Mouse (Mus musculus): ENCODE data around the gene Frem3.

Gene Frem3

DNA sequence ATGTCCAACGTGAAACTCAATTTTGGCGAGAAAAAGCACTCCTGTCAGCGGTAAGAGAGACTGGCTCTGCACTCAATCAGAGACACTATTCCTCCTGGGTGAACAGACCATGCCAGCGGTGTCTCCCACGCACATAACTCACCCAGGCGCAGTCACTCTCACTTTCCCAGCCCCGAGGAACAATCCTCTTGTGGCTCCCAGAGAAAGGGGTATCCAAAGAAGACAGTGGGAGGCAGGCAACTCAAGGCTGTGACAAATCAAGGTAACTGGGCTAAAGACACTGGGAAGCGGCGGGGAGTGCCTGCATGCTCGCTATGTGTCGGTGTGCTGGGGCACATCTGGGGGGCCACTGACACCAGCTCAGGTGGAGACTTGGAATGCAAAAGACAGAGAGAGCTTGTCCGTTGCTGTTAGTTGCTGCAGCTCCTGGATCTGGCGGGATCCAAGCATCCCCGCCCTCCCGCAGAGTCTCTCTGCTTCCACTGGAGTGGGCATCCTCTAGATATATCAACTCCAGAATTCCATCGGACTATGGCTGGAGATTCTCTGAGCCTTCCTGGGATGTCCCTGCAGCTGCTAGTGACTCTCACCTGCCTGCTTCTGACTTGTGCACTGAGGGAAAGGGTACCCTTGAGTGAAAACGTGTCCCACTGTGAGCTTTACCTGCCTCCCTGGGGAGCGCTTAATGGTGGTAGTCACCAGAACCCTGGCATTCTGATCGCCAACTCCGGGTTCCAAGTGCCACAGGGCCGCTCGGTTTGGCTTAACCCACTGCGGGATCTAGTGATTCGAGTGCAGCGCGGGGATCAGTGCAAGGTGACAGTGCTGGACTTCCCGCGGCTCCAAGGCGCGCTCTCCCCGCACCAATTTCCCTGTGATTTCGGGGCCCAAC lies at the start of gene Frem3:
Gene Frem3, plus strand, starts transcription at position 532 of the 892 bp plus-strand sequence.
- DNase-seq (ENCODE audit: low spot score in 2 of 2) = no peak

DNA sequence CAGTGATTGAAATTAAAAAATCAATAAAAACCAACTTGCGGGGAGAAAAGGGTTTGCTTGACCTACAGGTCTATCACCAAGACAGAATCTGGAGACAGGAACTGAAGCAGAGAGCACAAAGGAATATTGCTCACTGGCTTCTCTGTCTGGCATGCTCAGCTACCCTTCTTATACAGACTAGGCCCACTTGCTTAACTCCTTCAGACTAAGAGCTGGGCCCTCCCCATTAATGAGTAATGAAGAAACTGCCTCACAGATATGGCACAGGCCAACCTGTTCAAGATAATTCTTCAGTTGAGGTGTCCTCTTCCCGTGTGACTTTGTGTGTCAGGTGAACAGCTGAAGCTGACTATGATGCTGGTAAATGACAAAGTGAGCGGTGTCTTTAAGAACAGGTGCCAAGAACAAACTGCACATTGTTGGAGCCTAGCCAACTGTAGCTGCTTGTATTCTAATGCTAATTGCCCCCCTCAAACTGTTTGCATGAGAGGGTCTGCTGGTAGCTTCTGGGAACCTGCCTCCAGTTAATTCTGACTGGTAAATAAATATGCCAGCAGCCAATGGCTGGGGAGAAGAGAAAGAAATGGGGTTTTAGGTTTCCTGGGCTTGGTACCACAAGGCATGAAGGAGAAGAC lies 46.6 kb upstream of the Frem3 start:
- no peak for DNase-seq (ENCODE audit: low spot score in 2 of 2)

GRCm38 (mm10) chr8:80567471-80567870 lies 43.4 kb upstream of the Frem3 start:
- DNase-seq (ENCODE audit: low spot score in 2 of 2) = no peak

DNA sequence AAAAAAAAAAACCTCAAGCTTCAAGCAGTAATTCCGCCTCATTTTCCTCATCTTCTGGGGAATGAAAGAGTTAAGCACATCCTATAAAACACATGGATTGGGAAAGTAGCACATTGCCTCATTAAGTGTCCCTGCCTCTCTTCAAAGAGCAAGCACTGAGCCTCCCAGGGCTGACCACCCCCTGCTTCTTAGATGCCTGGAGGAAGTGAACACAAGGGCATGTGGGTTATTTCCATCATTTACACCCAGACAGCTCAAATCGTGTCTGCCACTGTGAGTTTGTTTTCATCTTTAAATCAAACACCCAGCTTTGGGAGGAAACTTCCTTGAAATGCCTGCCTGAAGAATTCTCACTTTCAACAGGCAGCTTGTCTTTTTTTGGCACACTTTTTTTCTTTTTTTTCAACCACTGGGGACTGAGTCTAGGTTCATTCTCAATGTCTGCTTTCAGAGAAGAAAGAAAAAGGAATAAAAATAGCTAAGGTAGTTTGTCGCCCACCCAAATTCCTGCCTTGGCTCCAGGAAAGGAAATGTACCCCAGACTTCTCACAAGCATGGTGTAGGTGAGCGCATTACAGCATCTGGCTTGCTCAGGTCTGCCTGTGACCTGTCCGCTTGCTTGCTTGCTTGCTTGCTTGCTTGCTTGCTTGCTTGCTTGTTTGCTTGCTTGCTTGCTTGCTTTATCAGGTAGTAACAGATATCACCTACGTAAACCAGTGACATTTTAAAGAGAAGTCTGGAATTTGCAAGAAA lies 42.5 kb upstream of the Frem3 start:
- DNase-seq (ENCODE audit: low spot score in 2 of 2) = no peak

GRCm38 (mm10) chr8:80572417-80573061 lies 38.3 kb upstream of the Frem3 start:
- DNase-seq (ENCODE audit: low spot score in 2 of 2) = no peak

DNA sequence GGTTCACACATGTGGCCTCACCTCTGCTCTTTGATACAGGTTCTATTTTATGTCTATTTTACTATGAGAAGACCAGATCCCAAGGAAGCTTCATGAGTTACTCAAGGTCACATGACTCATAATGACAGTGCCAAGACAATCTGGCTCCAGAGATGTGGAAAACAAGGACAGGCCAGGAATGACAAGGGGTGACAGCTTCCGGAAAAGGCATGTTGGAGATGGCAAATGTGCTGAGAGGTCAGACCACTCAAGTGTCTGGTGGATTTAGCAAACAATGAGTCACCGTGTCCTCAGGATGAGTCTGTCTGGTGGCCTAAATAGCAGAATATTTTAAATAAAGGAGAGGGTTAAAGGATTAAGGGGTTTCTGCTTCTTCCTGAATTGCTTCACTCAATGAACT lies 33.8 kb upstream of the Frem3 start:
- no peak for DNase-seq (ENCODE audit: low spot score in 2 of 2)

GRCm38 (mm10) chr8:80579038-80579437 lies 31.8 kb upstream of the Frem3 start:
- DNase-seq (ENCODE audit: low spot score in 2 of 2) = no peak

DNA sequence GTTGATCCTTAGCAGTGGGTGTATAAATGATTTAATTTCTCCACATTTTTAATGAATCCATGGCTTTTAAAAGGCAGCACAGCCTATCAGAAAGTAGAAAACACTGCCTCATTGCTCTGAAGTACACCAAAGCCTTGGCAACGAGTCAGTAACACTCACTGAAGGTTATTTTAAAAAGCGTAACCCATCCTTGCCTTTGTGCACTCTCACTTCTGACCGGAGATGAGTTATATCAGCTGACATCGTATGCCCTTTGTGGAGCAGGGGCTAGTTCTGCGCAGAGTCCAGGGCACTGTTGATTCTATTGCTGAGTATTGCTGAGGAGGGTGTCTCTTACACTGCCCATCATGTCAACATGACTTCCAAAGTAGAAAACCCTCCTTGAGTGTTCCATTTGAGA lies 18.3 kb upstream of the Frem3 start:
- DNase-seq (ENCODE audit: low spot score in 2 of 2) = no peak

DNA sequence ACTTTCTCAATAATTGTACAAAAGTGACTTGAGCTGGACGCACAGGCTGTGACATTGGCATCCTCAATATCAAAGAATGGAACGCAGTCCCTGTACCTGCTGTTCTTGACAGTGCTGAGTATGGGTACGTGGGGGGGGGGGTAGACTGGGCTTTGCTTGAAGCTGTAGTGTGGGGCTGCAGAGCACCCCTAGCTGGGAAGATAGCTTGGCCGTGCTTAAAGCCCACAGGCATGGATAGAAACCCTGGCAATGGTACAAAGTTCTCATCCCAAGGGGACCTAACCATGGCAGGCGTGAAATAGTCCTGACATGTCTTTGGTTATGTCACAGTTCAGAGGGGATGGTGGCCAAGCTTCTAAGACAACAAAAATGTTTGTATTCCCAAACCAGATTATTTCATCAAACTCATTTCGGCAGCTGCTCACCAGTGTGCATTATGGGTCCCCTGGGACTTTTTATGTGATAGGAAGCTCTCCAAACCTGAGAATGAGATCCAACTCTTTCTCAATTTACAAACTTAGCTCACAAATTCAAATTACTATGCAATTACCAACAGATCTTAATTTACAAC lies 10.2 kb upstream of the Frem3 start:
- no peak for DNase-seq (ENCODE audit: low spot score in 2 of 2)

- no peak for DNase-seq (ENCODE audit: low spot score in 2 of 2)
Measured at GRCm38 (mm10) chr8:80601886-80602285, 9.0 kb upstream of the Frem3 start.

DNA sequence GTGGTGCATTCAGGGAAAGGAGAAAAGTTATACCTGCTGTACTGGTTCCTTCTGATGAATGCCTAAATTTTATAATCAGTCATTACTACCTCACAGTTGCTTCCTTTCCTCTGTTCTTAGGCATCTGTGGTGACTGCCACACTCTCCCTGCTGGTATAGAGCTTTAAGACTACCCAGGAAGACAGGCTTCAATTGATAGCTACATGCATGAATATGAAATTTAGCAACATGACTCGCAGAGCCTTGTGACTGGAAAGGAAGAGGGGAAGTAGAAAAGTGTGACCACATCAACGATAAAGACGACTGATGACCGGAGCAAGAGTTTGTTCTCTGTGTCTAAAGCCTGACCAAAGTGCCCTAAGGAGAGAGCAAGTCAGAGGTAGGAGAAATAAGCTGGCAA lies 3.8 kb upstream of the Frem3 start:
- no peak for DNase-seq (ENCODE audit: low spot score in 2 of 2)

GRCm38 (mm10) chr8:80611441-80611751 lies 516 bp downstream of the Frem3 start:
- peak; percentile 24 to 27 for DNase-seq (ENCODE audit: low spot score in 2 of 2)

- DNase-seq (ENCODE audit: low spot score in 2 of 2) = no peak
Measured at GRCm38 (mm10) chr8:80619787-80620186, 8.9 kb downstream of the Frem3 start.

DNA sequence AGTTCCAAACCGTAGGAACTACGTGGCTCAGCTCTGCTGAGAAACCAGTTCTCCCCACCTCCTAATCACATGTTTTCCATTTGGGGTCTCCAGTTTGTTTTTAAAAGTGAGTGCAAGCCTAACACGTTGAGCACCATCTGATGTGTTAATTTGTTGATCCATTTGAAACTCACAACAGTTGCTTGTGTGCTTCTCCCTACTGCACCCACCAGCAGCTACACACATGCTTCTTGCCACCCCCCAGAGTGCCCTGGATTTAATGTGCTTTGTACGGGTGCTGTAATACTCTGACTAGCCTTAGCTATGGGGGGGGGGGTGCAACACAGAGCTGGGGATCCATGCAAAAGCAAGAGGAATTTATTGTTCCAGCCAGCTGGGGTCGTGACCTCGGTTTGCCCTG lies 36.5 kb downstream of the Frem3 start:
- DNase-seq (ENCODE audit: low spot score in 2 of 2) = no peak

GRCm38 (mm10) chr8:80657639-80658038 lies 46.8 kb downstream of the Frem3 start:
- no peak for DNase-seq (ENCODE audit: low spot score in 2 of 2)

DNA sequence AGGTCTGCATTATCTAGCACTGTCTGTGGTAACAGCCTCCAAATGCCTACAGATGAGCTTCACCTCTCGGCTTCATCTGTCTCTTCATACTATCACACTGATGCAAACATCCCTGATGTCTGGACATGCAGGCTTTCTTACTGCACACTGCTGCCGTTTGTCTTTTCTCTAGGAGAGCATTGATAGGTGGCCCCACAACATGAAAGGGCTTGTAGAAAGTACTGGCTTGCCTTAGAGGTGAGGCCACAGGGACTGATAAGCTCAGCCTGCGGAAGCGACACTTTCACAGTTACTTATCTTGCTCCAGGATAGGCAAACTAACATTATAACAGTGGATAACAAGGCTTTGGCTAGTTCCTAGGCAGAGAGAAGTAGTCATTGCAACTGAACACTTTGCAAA lies 50.2 kb downstream of the Frem3 start:
- DNase-seq (ENCODE audit: low spot score in 2 of 2) = no peak

DNA sequence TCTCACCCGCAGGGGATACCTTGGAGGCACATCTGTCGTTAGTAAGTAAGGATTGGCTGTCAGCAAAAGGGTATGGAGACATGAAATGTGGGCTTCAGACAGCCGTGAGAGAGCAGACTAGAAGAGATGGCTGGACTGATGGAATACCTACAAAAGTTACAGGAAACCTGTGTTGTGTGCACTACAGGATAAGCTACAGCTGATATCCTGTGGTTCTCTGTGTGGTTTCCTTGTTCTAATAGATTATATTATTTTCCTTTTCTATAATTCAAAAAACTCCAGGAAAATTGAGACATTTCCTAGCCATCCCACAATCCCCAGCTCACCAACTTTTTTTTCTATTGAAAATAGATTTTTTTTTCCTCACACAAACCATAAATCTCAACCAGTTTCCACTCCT lies 52.6 kb downstream of the Frem3 start:
- DNase-seq (ENCODE audit: low spot score in 2 of 2) = no peak

DNA sequence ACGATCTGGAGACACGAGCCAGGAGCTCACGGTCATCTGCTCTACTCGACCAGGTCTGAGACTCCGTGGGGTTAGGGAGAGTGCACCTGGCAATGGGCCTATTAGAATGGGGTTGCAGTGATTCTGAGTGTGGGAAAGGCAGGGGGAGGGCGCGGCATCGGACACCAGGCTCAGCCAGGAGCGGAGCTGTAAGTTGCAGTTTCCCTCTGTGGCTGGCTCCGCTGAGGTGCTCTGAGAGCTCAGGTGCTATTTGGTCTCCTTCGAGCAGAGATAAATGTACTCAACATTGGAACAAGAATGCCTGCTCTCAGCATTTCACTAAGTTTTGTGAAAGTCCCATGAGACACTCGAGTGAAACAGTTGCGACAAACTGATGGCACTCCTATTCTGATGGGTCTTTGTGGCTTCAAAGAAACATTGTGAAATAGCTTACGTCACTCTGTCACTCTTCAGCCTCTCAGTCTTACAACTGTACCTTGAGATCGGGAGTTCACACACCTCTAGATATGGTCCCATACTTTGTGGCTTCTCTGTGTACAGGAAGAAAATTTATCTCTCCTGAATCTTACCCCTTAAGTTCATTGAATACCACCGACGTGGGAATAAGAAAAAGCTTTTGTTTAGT lies 58.5 kb downstream of the Frem3 start:
- no peak for DNase-seq (ENCODE audit: low spot score in 2 of 2)

- no peak for DNase-seq (ENCODE audit: low spot score in 2 of 2)
Measured at GRCm38 (mm10) chr8:80682594-80682993, 71.7 kb downstream of the Frem3 start.

DNA sequence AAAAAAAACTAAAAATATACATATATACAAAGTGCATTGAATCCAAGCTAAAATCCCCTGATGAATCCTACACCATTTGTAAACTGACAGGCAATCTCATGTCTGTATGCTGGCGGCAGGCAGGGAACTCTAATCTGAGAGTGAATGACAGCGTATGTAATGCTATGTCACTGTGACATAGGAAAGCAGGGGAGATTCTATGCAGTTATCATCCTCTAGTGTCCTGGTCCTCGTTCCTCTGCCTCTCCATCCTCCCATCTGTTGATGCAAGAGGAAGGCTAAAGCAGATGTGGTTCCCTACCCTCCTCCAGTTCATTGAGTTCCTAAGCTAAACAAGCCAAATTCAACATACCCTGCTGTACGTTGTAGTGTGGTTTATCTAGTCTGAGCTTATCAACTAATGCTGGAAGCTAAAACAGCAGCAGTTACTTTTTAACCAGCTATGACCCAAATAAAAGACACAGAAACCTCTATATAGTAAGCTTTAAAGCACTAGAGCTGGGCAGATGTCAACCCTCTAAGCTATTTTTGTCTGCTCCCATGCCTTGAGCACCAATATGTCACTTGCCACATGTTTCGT lies 73.0 kb downstream of the Frem3 start:
- DNase-seq (ENCODE audit: low spot score in 2 of 2) = no peak

DNA sequence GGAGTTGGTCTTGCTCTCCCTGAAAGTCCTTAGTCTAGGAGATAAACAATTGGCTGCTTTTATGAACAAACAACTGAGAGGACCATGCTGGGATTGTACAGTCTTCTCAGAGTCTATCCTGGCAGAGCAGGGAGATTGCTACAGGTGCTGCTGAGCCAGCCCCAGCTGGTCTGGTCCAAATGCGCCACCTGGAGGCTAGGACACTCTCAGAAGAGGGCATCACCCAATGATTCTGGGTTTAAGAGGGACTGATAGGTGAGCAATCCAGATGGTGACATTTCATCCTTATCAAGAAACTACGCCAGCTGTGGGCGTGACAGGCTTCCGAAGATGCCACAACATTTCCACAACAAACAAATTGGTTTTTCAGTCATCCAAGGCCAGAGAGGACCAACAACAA lies 77.3 kb downstream of the Frem3 start:
- peak; percentile 42 to 76 for DNase-seq (ENCODE audit: low spot score in 2 of 2)
